ENCODE assay signal across 8 mouse cellular contexts in the genomic region with DNA sequence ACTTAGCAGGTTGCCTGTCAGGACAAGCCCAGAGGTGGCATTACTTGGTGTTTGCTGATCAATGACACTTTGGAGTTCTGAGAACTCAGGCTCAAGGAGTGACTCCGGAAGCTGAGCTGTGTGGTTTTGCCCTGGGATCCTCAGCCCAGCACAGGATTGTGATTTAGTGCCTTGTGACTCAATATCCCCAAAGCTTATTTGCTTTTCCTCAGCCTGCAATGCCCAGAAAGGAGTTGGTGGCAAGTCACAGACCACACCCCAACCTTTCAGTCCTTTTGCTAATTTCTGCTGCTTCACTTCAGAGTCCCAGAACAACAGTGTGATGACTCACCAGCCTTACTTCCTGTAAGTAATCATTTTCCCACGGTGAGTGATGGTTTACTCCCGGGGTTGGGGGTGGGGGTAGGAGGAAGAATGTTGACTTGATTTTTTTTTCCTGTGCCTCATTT.
DNase-seq lines count a peak whose midpoint lies in the region; ATAC-seq and TF ChIP-seq lines count a peak whose summit lies in the region.

No protein-coding gene starts in this region.

- peak; percentile 39 to 59 for DNase-seq in urinary bladder, adult 18-20 months (ENCODE audit: low spot score in 2 of 2)
- no peak for DNase-seq in urinary bladder, postnatal 10 days (ENCODE audit: low spot score)
- peak; percentile 42 for DNase-seq in c-Kit-positive CD71-negative TER-119-negative erythroid progenitor cells, embryonic 14.5 days (ENCODE audit: low read depth)
- DNase-seq in natural killer cell, adult 2 months (ENCODE audit: low spot score in 2 of 2), result peak; percentile 13 to 56
- no peak for DNase-seq in retina, postnatal 1 day
- DNase-seq in left cerebral cortex, postnatal 36 days (ENCODE audit: low spot score in 2 of 2), result no peak

- no peaks in the 10 kb centered on the region for H3K36me3 ChIP-seq in intestine, postnatal 0 days (ENCODE audit: control insufficient read depth, insufficient read depth)
- no peaks in the 10 kb centered on the region for H3K36me3 ChIP-seq in hindbrain, embryonic 13.5 days

- H3K4me2 ChIP-seq in intestine, postnatal 0 days (replicated peaks; ENCODE audit: low read depth), result no peak overlapping the region
- H3K4me2 ChIP-seq in hindbrain, embryonic 13.5 days, result no peak overlapping the region

- no peak for TF ChIP-seq CTCF in intestine, postnatal 0 days (IDR thresholded peaks at IDR 0.05; ENCODE audit: low read depth)

- peak; percentile 82 for ATAC-seq in intestine, postnatal 0 days
- no peak for ATAC-seq in hindbrain, embryonic 13.5 days (ENCODE audit: low FRiP score)

- H3K9me3 ChIP-seq in intestine, postnatal 0 days (ENCODE audit: control insufficient read depth), result no peaks in the 10 kb centered on the region
- no peaks in the 10 kb centered on the region for H3K9me3 ChIP-seq in hindbrain, embryonic 13.5 days

- H3K4me3 ChIP-seq in intestine, postnatal 0 days (ENCODE audit: low read depth, low read length), result no peak overlapping the region
- H3K4me3 ChIP-seq in hindbrain, embryonic 13.5 days, result no peak overlapping the region

- no peaks in the 10 kb centered on the region for H3K4me1 ChIP-seq in intestine, postnatal 0 days (replicated peaks; ENCODE audit: control insufficient read depth, insufficient read depth, low read length)
- H3K4me1 ChIP-seq in hindbrain, embryonic 13.5 days (replicated peaks), result no peaks in the 10 kb centered on the region

- 0 out of 2 replicates have a peak overlapping the region, but pooled peaks have one; percentile 8 for H3K27ac ChIP-seq in intestine, postnatal 0 days (ENCODE audit: low read depth, low read length)
- H3K27ac ChIP-seq in hindbrain, embryonic 13.5 days, result no peak overlapping the region

- H3K9ac ChIP-seq in intestine, postnatal 0 days (ENCODE audit: low read depth, low read length), result no peak overlapping the region
- H3K9ac ChIP-seq in hindbrain, embryonic 13.5 days, result no peak overlapping the region

- 7% methylated on average over 3 of the region's 3 CpGs for WGBS in intestine, postnatal 0 days
- 70% methylated on average over 3 of the region's 3 CpGs for WGBS in hindbrain, embryonic 13.5 days

- intact Hi-C loops in left cerebral cortex, postnatal 36 days (cut with DNase I), result no loop called here

- H3K27me3 ChIP-seq in intestine, postnatal 0 days (replicated peaks; ENCODE audit: control insufficient read depth, insufficient read depth, low read length), result no peaks in the 10 kb centered on the region
- H3K27me3 ChIP-seq in hindbrain, embryonic 13.5 days, result no peaks in the 10 kb centered on the region

Comparison
In these comparisons a context has a peak if more than half of its experiments do, and no peak if none do; other contexts are left out.
1. DNase-seq: peak in urinary bladder, adult 18-20 months (2 of 2), c-Kit-positive CD71-negative TER-119-negative erythroid progenitor cells, embryonic 14.5 days (single experiment) and natural killer cell, adult 2 months (2 of 2); none in urinary bladder, postnatal 10 days (single experiment), retina, postnatal 1 day (single experiment) and left cerebral cortex, postnatal 36 days (0 of 2).